Mouse (Mus musculus): ENCODE data around the gene Numbl. TPM values are rescaled to one million over a fixed set of nuclear protein-coding genes. Genes with fewer than 3 reads are reported as not detected.

Numbl gene
- polyA plus RNA-seq, 2 experiments = 25.2 to 83.6 TPM

- Histone ChIP-seq H3K36me3 (ENCODE audit: control insufficient read depth, insufficient read depth, low read length) (no peaks in the 10 kb centered on the region), H3K4me1 (ENCODE audit: control insufficient read depth, insufficient read depth, low read length) (no peaks in the 10 kb centered on the region), H3K9ac (ENCODE audit: low read depth, low read length, severe bottlenecking) (no peak overlapping the region), H3K4me3 (replicated peaks; ENCODE audit: low read length) (no peak overlapping the region), H3K4me2 (replicated peaks; ENCODE audit: low read depth, low read length, severe bottlenecking) (no peak overlapping the region), H3K9me3 (ENCODE audit: control insufficient read depth, low read length) (peaks cover 13% of the 10 kb centered on the region; the same call in 1 of the 2 replicates), H3K27me3 (ENCODE audit: control insufficient read depth, insufficient read depth, low read length) (no peaks in the 10 kb centered on the region; the same call in 1 of the 2 replicates), H3K27ac (replicated peaks; ENCODE audit: low read depth, low read length) (no peak overlapping the region)
- ATAC-seq (ENCODE audit: low FRiP score, low read depth) (peak; percentile 85), DNase-seq (ENCODE audit: low spot score) (no peak)
- no peak for TF ChIP-seq POLR2A (IDR thresholded peaks at IDR 0.05; ENCODE audit: borderline replicate concordance, extremely low read depth, insufficient read depth, insufficient read length)
- 44% methylated on average over 7 of the region's 7 CpGs for WGBS
Observed at GRCm38 (mm10) chr7:27315958-27316357, 57.7 kb downstream of the Numbl start.

GRCm38 (mm10) chr7:27319411-27319810 is 61.2 kb downstream of the Numbl start:
- no peak for TF ChIP-seq POLR2A (IDR thresholded peaks at IDR 0.05; ENCODE audit: borderline replicate concordance, extremely low read depth, insufficient read depth, insufficient read length)
- no peak overlapping the region for H3K4me3 ChIP-seq (replicated peaks; ENCODE audit: low read length)
- no peak overlapping the region for H3K4me2 ChIP-seq (replicated peaks; ENCODE audit: low read depth, low read length, severe bottlenecking)
- H3K4me1 ChIP-seq (ENCODE audit: control insufficient read depth, insufficient read depth, low read length) = no peaks in the 10 kb centered on the region
- H3K9ac ChIP-seq (ENCODE audit: low read depth, low read length, severe bottlenecking) = no peak overlapping the region
- 91% methylated on average over 22 of the region's 22 CpGs for WGBS
- peaks cover 3% of the 10 kb centered on the region; the same call in 1 of the 2 replicates for H3K9me3 ChIP-seq (ENCODE audit: control insufficient read depth, low read length)
- H3K27me3 ChIP-seq (ENCODE audit: control insufficient read depth, insufficient read depth, low read length) = no peaks in the 10 kb centered on the region
- peaks cover 4% of the 10 kb centered on the region; the same call in 1 of the 2 replicates for H3K36me3 ChIP-seq (ENCODE audit: control insufficient read depth, insufficient read depth, low read length)
- no peak overlapping the region for H3K27ac ChIP-seq (replicated peaks; ENCODE audit: low read depth, low read length)
- ATAC-seq (ENCODE audit: low FRiP score, low read depth) (no peak), DNase-seq (ENCODE audit: low spot score) (no peak)

DNA sequence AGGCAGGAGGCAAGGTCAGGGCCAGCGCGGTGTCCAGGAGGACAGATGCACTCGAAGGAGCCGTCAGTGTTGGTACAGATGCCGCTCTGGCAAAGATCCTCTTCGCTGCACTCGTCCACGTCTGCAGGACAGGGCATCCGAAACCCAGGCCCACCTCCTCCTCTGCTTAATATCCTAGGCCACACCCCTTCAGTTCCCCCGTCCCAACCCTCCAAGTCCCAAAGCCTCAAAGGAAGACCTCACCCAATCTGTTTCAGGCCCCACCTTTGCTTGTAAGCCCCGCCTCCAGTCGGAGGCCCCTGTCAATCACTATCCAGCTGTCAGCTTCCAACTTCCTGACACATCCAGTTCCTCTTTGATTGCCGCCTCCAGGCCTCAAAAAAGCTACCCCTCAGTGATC is 64.1 kb downstream of the Numbl start:
- Histone ChIP-seq H3K27ac (replicated peaks; ENCODE audit: low read depth, low read length) (no peak overlapping the region), H3K4me1 (ENCODE audit: control insufficient read depth, insufficient read depth, low read length) (peaks cover 9% of the 10 kb centered on the region; the same call in 1 of the 2 replicates), H3K27me3 (ENCODE audit: control insufficient read depth, insufficient read depth, low read length) (peaks cover 14% of the 10 kb centered on the region), H3K4me3 (replicated peaks; ENCODE audit: low read length) (no peak overlapping the region), H3K9ac (ENCODE audit: low read depth, low read length, severe bottlenecking) (no peak overlapping the region), H3K4me2 (replicated peaks; ENCODE audit: low read depth, low read length, severe bottlenecking) (no peak overlapping the region), H3K36me3 (ENCODE audit: control insufficient read depth, insufficient read depth, low read length) (peaks cover 5% of the 10 kb centered on the region), H3K9me3 (ENCODE audit: control insufficient read depth, low read length) (no peaks in the 10 kb centered on the region)
- TF ChIP-seq POLR2A (IDR thresholded peaks at IDR 0.05; ENCODE audit: borderline replicate concordance, extremely low read depth, insufficient read depth, insufficient read length) = no peak
- 26% methylated on average over 13 of the region's 13 CpGs for WGBS
- no peak for DNase-seq (ENCODE audit: low spot score)
- no peak for ATAC-seq (ENCODE audit: low FRiP score, low read depth)

GRCm38 (mm10) chr7:27323001-27323400 is 64.8 kb downstream of the Numbl start:
- Histone ChIP-seq H3K27me3 (ENCODE audit: control insufficient read depth, insufficient read depth, low read length) (peaks cover 18% of the 10 kb centered on the region), H3K36me3 (ENCODE audit: control insufficient read depth, insufficient read depth, low read length) (peaks cover 8% of the 10 kb centered on the region), H3K9ac (ENCODE audit: low read depth, low read length, severe bottlenecking) (no peak overlapping the region), H3K4me3 (replicated peaks; ENCODE audit: low read length) (no peak overlapping the region), H3K4me2 (replicated peaks; ENCODE audit: low read depth, low read length, severe bottlenecking) (no peak overlapping the region), H3K4me1 (ENCODE audit: control insufficient read depth, insufficient read depth, low read length) (peaks cover 9% of the 10 kb centered on the region; the same call in 1 of the 2 replicates), H3K9me3 (ENCODE audit: control insufficient read depth, low read length) (no peaks in the 10 kb centered on the region), H3K27ac (replicated peaks; ENCODE audit: low read depth, low read length) (no peak overlapping the region)
- DNase-seq (ENCODE audit: low spot score) (no peak), ATAC-seq (ENCODE audit: low FRiP score, low read depth) (no peak)
- 93% methylated on average over 5 of the region's 5 CpGs for WGBS
- TF ChIP-seq POLR2A (IDR thresholded peaks at IDR 0.05; ENCODE audit: borderline replicate concordance, extremely low read depth, insufficient read depth, insufficient read length) = no peak

GRCm38 (mm10) chr7:27324161-27324560 is 65.9 kb downstream of the Numbl start:
- no peak overlapping the region for H3K4me2 ChIP-seq (replicated peaks; ENCODE audit: low read depth, low read length, severe bottlenecking)
- no peak for DNase-seq (ENCODE audit: low spot score)
- no peak for TF ChIP-seq POLR2A (IDR thresholded peaks at IDR 0.05; ENCODE audit: borderline replicate concordance, extremely low read depth, insufficient read depth, insufficient read length)
- peaks cover 8% of the 10 kb centered on the region for H3K36me3 ChIP-seq (ENCODE audit: control insufficient read depth, insufficient read depth, low read length)
- H3K4me3 ChIP-seq (replicated peaks; ENCODE audit: low read length) = no peak overlapping the region
- no peak for ATAC-seq (ENCODE audit: low FRiP score, low read depth)
- no peak overlapping the region for H3K9ac ChIP-seq (ENCODE audit: low read depth, low read length, severe bottlenecking)
- H3K4me1 ChIP-seq (ENCODE audit: control insufficient read depth, insufficient read depth, low read length) = peaks cover 14% of the 10 kb centered on the region; the same call in 1 of the 2 replicates
- H3K27ac ChIP-seq (replicated peaks; ENCODE audit: low read depth, low read length) = no peak overlapping the region
- WGBS = 98% methylated on average over 11 of the region's 11 CpGs
- peaks cover 25% of the 10 kb centered on the region for H3K27me3 ChIP-seq (ENCODE audit: control insufficient read depth, insufficient read depth, low read length)
- H3K9me3 ChIP-seq (ENCODE audit: control insufficient read depth, low read length) = no peaks in the 10 kb centered on the region

GRCm38 (mm10) chr7:27324928-27325327 is 66.7 kb downstream of the Numbl start:
- DNase-seq (ENCODE audit: low spot score) (no peak), ATAC-seq (ENCODE audit: low FRiP score, low read depth) (no peak)
- Histone ChIP-seq H3K4me3 (replicated peaks; ENCODE audit: low read length) (no peak overlapping the region), H3K36me3 (ENCODE audit: control insufficient read depth, insufficient read depth, low read length) (peaks cover 8% of the 10 kb centered on the region), H3K27me3 (ENCODE audit: control insufficient read depth, insufficient read depth, low read length) (peaks cover 33% of the 10 kb centered on the region), H3K4me2 (replicated peaks; ENCODE audit: low read depth, low read length, severe bottlenecking) (no peak overlapping the region), H3K9me3 (ENCODE audit: control insufficient read depth, low read length) (no peaks in the 10 kb centered on the region), H3K4me1 (ENCODE audit: control insufficient read depth, insufficient read depth, low read length) (peaks cover 20% of the 10 kb centered on the region), H3K27ac (replicated peaks; ENCODE audit: low read depth, low read length) (no peak overlapping the region), H3K9ac (ENCODE audit: low read depth, low read length, severe bottlenecking) (no peak overlapping the region)
- no peak for TF ChIP-seq POLR2A (IDR thresholded peaks at IDR 0.05; ENCODE audit: borderline replicate concordance, extremely low read depth, insufficient read depth, insufficient read length)
- WGBS = 57% methylated on average over 18 of the region's 20 CpGs
